Mouse (Mus musculus) bone marrow, adult 2 months (tissue): ENCODE data around the gene Aff3.

Experiments used
- CTCF ChIP-seq: fragments of 200-500 bp; IDR thresholded peaks from 2 replicates; pipeline ENCODE4 v1.5.1; 2011; ENCODE audit warnings: low read length, control low read depth; ENCODE audit not compliant: control insufficient read depth, insufficient read depth
- POLR2A ChIP-seq: fragments of 200-500 bp; IDR thresholded peaks from 2 replicates; pipeline ENCODE4 v1.6.1; 2011; ENCODE audit warnings: low read depth, mild to moderate bottlenecking, control low read depth, low read length, borderline replicate concordance; ENCODE audit not compliant: control insufficient read depth

DNA sequence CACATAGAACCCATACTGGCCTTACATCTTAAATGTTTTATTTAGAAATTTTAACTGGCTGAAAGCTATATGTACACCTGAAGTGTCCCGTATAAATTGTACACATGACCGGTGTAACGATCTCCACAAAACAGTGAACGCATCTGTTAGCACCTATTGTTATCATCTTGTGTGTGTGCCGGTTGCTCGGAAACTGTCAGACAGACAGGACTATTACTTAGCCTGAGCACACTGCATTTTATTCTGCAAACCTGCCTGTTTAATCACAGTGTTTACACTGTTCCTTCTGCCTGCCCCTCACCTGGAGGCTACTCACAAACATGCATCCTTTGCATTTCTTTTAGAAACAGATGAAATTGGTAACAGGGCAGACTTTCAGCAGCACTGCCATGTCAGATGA, 241.8 kb downstream of the Aff3 start:
- TF ChIP-seq CTCF = no peak
- no peak for TF ChIP-seq POLR2A
